Mouse (Mus musculus) gastrocnemius, adult 2 months (tissue): ENCODE measurements around the gene Etfa. TPM values are rescaled to one million over a fixed set of nuclear protein-coding genes. Genes with fewer than 3 reads are reported as not detected.

ENCODE experiments used
- DNase-seq: peaks from one replicate; pipeline ENCODE4 v3.0.0; 2022
- H3K27ac ChIP-seq: fragments of 200-600 bp; 2 replicates; pipeline ENCODE4 v1.8.1; 2022; ENCODE audit warnings: mild to moderate bottlenecking
- H3K4me3 ChIP-seq: fragments of 200-600 bp; 2 replicates; pipeline ENCODE4 v1.8.1; 2022; ENCODE audit warnings: mild to moderate bottlenecking, moderate library complexity
- CTCF ChIP-seq: fragments of 200-600 bp; IDR thresholded peaks from 2 replicates; pipeline ENCODE4 v1.8.1; 2022; ENCODE audit warnings: antibody characterized with exemption, mild to moderate bottlenecking, moderate library complexity
- intact Hi-C: fragments of 180-260 bp; cut with DNase I; formaldehyde crosslinking; loops from one replicate; pipeline ENCODE4 v1.15.1; 2025
- total RNA-seq, 2 experiments: library from RNA; stranded (reverse); gene quantifications; 2 replicates each; pipeline ENCODE4 v1.2.3; 2021

Etfa gene
- total RNA-seq, 2 experiments from 2014 or later, result 217 to 370 TPM

- Histone ChIP-seq H3K4me3 (no peak overlapping the region), H3K27ac (no peak overlapping the region)
- intact Hi-C loops, result no loop called here
- no peak for TF ChIP-seq CTCF
- no peak for DNase-seq
Observed at GRCm38 (mm10) chr9:55433875-55434274, 78.2 kb downstream of the Etfa start.

DNA sequence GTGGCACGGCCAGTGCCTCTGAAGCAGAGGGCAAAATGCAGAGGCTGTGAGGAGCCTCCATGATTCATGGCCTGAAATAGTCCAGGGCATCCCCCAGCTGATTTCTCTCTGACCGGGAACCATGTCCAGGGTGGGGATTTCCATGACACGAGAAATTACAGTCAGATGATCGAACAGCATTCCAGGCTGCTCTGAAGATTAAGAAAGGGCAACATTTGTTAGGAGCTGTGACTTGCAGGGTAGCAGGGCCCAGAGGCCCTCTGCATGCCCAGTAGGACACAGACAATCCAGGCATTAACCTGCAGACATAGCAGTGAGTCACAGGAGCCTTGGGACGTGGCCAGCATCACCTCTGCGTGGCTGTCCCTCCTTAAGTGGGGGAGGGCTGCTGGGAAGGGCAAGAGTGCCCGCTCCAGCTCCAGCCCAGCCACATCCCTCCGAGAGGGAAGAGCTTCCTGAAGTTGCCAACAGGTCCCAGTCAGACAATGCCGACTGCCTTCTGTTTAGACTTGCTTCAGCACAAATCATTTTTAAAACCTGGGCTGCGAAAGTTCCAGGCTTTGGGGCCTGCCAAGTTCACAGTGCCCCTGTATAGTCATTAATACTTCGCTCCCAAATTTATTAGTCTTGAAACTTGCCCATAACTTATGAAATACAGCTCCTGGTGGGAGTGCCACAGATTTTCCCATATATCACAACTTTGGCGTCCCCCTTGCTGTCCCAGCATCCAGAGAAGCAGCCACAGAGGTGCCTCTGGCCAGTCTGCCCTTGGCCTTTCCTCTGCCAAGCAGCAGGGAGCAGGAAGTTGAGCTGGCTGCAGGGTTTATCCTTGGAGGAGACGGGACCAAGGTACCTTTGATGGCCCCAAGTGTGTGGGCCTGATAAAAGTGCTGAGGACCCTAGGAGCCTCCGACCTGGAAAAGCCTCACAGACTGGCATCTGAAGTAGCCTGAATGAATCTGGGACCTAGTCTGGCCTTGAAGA is 79.4 kb downstream of the Etfa start:
- intact Hi-C loops, result no loop called here
- Histone ChIP-seq H3K27ac (no peak overlapping the region), H3K4me3 (no peak overlapping the region)
- TF ChIP-seq CTCF, result no peak
- DNase-seq, result no peak

DNA sequence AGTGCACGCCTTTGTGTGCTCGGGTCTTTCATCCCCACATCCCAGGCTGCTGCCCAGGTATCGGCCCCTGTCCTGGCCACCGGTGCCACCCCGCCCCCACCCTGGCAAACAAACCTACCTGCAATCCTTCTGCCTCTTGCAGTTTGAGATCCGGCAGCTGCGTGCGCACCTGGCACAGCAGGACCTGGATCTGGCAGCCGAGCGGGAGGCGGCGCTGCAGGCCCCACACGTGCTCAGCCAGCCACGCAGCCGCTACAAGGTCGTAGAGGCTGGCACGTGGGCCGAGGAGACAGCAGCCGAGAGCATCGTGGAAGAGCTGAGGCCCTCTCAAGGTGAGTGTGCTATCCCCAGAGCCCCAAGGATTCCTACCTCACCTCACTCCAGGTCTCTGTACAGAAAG is 81.9 kb downstream of the Etfa start:
- H3K4me3 ChIP-seq, result no peak overlapping the region
- intact Hi-C loops, result no loop called here

DNA sequence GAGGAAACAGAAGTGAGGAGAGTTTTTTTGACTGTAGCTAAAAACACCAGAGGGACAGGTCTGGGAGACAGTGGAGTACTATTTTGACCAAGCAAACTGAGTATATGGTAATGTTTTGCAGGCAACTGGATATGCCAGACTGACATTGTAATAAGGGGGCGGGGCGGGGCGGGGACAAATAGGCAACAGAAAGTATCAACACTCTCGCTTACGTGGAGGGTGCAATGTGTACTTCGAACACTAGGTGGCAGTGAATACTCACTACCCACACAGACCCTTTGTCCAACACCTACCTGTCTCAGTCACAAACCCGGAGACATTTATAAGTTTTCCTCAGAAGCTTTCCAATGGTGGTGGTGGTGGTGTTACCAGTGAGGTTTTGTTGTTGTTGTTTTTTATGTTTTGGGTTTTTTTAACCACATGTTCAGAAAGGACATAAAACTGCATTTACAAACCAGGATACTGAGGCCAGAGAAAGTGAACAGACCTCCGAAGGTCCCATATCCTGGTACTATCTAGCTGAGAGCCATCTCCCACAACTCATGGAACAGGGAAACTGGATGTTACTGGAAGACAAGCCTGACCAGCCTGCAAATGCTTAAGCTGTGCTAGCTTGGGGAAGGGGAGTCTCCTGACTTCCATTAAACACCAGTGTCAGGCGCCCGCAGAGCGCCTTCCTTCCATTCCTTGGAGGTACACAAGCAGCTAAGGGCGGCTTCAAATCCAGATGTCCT is 82.6 kb downstream of the Etfa start:
- peak; percentile 62 for DNase-seq
- no peak overlapping the region for H3K4me3 ChIP-seq

More for the DNA sequence above, 81.9 kb downstream of the Etfa start:
- no peak overlapping the region for H3K27ac ChIP-seq
- DNase-seq, result no peak
- no peak for TF ChIP-seq CTCF

GRCm38 (mm10) chr9:55425271-55425810 is 86.7 kb downstream of the Etfa start:
- TF ChIP-seq CTCF, result no peak
- H3K27ac ChIP-seq, result no peak overlapping the region
- H3K4me3 ChIP-seq, result no peak overlapping the region
- intact Hi-C loops, result no loop called here
- DNase-seq, result no peak

More for the DNA sequence above, 82.6 kb downstream of the Etfa start:
- TF ChIP-seq CTCF, result peak; percentile 92
- intact Hi-C loops, result loop anchor here (1.0 to 2.0 kb wide), 2 partner anchors 107 to 489 kb away; no protein-coding TSS in a partner anchor
- no peak overlapping the region for H3K27ac ChIP-seq

DNA sequence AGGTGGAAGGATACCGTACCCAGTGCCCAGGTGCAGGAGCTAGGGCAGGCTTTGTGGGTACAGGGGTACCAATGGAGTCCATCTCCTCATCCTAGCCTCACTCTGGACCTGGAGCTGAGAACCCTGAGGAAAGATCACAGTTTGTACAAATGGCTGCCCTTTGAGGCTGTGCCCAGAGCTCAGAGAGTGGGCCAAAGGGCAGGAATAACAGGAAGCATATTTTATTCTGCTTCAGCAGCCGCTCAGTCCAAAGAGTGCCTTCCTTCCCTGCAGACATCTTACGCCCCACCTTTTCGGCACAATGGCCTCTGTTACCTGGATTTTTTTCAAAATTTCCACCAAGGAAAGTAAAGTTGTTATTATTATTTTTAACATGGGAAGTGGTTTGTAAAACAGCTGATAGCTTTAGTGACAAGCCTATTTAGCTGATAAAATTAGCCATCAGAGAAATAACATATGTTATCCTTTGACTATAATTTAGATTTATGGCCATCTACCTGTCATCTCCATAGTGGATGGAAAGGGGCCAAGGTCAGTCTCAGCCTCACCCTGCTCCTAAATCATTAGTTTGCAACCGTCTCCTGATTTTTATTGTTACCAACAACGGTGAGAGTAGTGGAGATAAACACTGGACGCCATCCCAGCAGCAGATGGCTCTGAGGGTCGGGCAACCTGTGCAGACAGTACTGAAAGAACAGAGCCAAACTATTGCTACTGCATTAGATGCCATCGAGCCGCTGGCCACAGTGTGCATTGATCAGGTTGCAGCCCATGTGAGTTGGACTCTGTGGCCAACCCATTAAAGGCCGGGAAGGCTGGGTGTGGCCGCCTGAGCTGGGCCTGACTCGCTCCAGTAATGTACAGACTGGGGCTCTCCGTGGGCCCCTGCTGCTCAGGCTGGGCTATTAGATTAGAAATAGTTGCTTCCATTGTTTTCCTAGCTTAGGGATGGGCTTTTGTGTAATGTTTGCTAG is 88.3 kb downstream of the Etfa start:
- no peak for DNase-seq
- no peak for TF ChIP-seq CTCF
- no peak overlapping the region for H3K27ac ChIP-seq
- H3K4me3 ChIP-seq, result no peak overlapping the region
- intact Hi-C loops, result no loop called here

- H3K27ac ChIP-seq, result no peak overlapping the region
- H3K4me3 ChIP-seq, result no peak overlapping the region
- no peak for DNase-seq
- intact Hi-C loops, result no loop called here
- no peak for TF ChIP-seq CTCF
Observed at GRCm38 (mm10) chr9:55421786-55422185, 90.3 kb downstream of the Etfa start.

DNA sequence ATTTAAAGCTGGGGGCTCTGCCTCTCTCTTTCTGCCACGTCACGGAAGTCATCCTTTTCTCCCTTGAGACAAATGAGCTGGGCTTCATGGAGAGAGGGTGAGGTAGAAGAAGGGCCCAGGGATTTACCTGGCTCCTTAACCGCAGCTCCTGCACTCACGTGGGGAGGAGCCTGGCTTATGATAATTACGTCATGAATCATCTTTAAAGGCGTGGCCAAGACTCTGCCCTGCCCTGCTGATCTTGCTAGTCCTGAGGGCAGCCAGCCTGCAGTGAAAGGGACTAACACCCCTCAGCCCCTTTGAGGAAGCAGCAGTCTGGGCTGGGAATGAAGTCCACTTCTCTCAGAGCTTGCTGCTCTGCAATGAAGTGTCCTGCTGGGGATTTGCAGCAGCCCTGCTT is 100.9 kb downstream of the Etfa start:
- Histone ChIP-seq H3K27ac (no peak overlapping the region), H3K4me3 (no peak overlapping the region)
- no peak for TF ChIP-seq CTCF
- intact Hi-C loops, result no loop called here
- DNase-seq, result no peak

DNA sequence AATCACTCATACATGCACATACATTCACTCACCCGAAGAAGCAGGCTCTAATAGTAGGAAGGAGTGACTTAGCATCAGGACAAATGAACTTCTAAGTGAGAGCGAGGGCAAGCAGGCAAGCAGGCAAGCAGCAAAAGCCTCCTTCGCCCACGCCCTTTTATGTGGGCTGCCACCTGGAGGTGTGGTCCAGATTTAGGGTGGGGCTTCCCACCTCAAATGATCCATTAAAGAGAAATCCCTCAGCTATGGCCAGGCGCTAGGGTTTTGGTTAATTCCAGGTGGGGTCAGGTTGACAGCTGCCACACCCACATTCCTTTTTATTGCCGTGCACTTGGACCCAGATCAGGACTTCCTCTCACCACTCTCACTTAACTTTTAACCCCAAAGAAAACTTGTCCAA is 101.6 kb downstream of the Etfa start:
- no peak overlapping the region for H3K4me3 ChIP-seq
- intact Hi-C loops, result no loop called here
- no peak for DNase-seq
- TF ChIP-seq CTCF, result no peak
- H3K27ac ChIP-seq, result no peak overlapping the region

DNA sequence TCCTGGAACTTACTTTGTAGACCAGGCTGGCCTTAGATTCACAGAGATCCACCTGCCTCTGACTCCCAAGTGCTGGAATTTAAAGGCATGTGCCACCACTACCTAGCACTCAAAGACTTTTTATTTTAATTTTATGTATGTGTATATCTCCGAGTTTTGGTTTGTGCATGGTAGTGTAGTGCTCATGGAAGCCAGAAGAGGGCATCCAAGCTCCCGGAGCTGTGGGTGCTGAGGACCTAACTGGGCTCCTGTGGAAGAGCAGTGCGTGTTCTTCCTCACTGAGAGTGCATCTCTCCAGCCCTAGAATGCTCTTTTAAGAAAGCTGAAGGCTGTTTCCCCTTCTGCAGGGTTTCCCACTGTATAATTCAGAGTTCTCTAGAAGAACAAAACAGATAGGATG is 102.2 kb downstream of the Etfa start:
- peak; percentile 37 for TF ChIP-seq CTCF
- Histone ChIP-seq H3K4me3 (no peak overlapping the region), H3K27ac (no peak overlapping the region)
- intact Hi-C loops, result no loop called here
- no peak for DNase-seq

- intact Hi-C loops, result no loop called here
- no peak for DNase-seq
- Histone ChIP-seq H3K4me3 (no peak overlapping the region), H3K27ac (no peak overlapping the region)
- TF ChIP-seq CTCF, result no peak
Observed at GRCm38 (mm10) chr9:55408851-55409250, 103.2 kb downstream of the Etfa start.

DNA sequence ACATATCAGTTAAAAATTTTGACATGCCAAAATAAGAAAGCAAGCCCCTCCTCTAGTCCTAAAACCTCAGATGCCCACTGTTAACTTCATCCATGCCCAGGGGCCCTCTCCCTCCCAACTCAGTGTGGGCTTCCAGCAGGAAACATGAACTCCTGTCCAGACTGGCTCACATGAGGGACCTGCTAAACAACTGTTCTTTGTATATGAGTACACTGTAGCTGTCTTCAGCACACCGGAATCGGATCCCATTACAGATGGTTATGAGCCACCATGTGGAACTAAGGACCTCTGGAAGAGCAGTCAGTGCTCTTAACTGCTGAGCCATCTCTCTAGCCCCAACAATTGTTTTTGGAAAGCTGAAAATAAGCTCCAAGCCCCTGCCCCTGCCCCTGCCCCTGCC is 105.3 kb downstream of the Etfa start:
- H3K27ac ChIP-seq, result peak overlapping the region; percentile 56
- DNase-seq, result no peak
- intact Hi-C loops, result no loop called here
- H3K4me3 ChIP-seq, result no peak overlapping the region
- TF ChIP-seq CTCF, result no peak
